Mouse (Mus musculus) heart, embryonic 13.5 days (tissue): Measurements from ENCODE around the gene Shank2. TPM values are rescaled to one million over a fixed set of nuclear protein-coding genes. Genes with fewer than 3 reads are reported as not detected.

ENCODE experiments used
- ATAC-seq: fragments of 200-750 bp; cut with Nextera tagmentation; 2 replicates; pipeline ENCODE4 v1.8.0; 2017; ENCODE audit warnings: moderate TSS enrichment; ENCODE audit not compliant: insufficient number of reproducible peaks, low FRiP score, low TSS enrichment; ENCODE audit errors: extremely low read depth
- H3K27ac ChIP-seq: fragments of 300-500 bp; sonication (generic); replicated peaks from 2 replicates; pipeline ENCODE4 v1.5.1; 2015; ENCODE audit warnings: moderate library complexity, mild to moderate bottlenecking, inconsistent platforms
- H3K27me3 ChIP-seq: fragments of 300-500 bp; sonication (generic); replicated peaks from 2 replicates; pipeline ENCODE4 v1.6.1; 2015; ENCODE audit warnings: mild to moderate bottlenecking, inconsistent platforms
- H3K36me3 ChIP-seq: fragments of 300-500 bp; sonication (generic); 2 replicates; pipeline ENCODE4 v1.6.1; 2015; ENCODE audit warnings: mild to moderate bottlenecking, inconsistent platforms
- H3K4me1 ChIP-seq: fragments of 300-500 bp; sonication (generic); 2 replicates; pipeline ENCODE4 v1.6.1; 2015; ENCODE audit warnings: inconsistent platforms
- H3K4me2 ChIP-seq: fragments of 300-500 bp; sonication (generic); 2 replicates; pipeline ENCODE4 v1.6.1; 2015; ENCODE audit warnings: inconsistent platforms, mild to moderate bottlenecking, moderate library complexity
- H3K4me3 ChIP-seq: fragments of 300-500 bp; sonication (generic); 2 replicates; pipeline ENCODE4 v1.5.1; 2015; ENCODE audit warnings: moderate library complexity, mild to moderate bottlenecking, inconsistent platforms
- H3K9ac ChIP-seq: fragments of 300-500 bp; sonication (generic); 2 replicates; pipeline ENCODE4 v1.6.1; 2015; ENCODE audit warnings: inconsistent platforms, mild to moderate bottlenecking, moderate library complexity
- H3K9me3 ChIP-seq: fragments of 300-500 bp; sonication (generic); 2 replicates; pipeline ENCODE4 v1.6.1; 2016; ENCODE audit warnings: inconsistent platforms
- WGBS: fragments of 180-500 bp; shearing (Covaris S2); methylation state at CpG from one replicate; pipeline ENCODE4 v1.1.7; 2015; ENCODE audit warnings: mixed read lengths; 5-methylcytosine and 5-hydroxymethylcytosine counted together
- polyA plus RNA-seq: library from polyadenylated mRNA; unstranded; fragments of >200 nt; fragmentation: Nextera tagmentation; extraction: Ambion mirVana; gene quantifications from 2 replicates; pipeline ENCODE4 v1.2.1, GENCODE M21; 2015

Gene Shank2
- polyA plus RNA-seq, 1 experiment from 2014 or later: 0.37 TPM

- peaks cover 70% of the 10 kb centered on the region for H3K27me3 ChIP-seq
- ATAC-seq: no peak
- peak overlapping the region; percentile 69 for H3K9ac ChIP-seq
- under 1% methylated on average over 42 of the region's 45 CpGs for WGBS
- H3K4me3 ChIP-seq: peak overlapping the region; percentile 48
- peak overlapping the region; percentile 72 for H3K4me2 ChIP-seq
- H3K36me3 ChIP-seq: no peaks in the 10 kb centered on the region
- H3K9me3 ChIP-seq: no peaks in the 10 kb centered on the region
- peaks cover 10% of the 10 kb centered on the region; the same call in 1 of the 2 replicates for H3K4me1 ChIP-seq
- H3K27ac ChIP-seq: no peak overlapping the region
Measured at GRCm38 (mm10) chr7:144284241-144285065, 282.7 kb downstream of the Shank2 start.

GRCm38 (mm10) chr7:144285066-144285633, 283.4 kb downstream of the Shank2 start:
- peaks cover 10% of the 10 kb centered on the region; the same call in 1 of the 2 replicates for H3K4me1 ChIP-seq
- H3K9me3 ChIP-seq: no peaks in the 10 kb centered on the region
- WGBS: 36% methylated on average over 5 of the region's 5 CpGs
- peak overlapping the region; percentile 48 for H3K4me3 ChIP-seq
- no peak overlapping the region for H3K9ac ChIP-seq
- no peak for ATAC-seq
- no peaks in the 10 kb centered on the region for H3K36me3 ChIP-seq
- peak overlapping the region; percentile 72 for H3K4me2 ChIP-seq
- peaks cover 70% of the 10 kb centered on the region for H3K27me3 ChIP-seq
- no peak overlapping the region for H3K27ac ChIP-seq

GRCm38 (mm10) chr7:144285912-144286311, 284.2 kb downstream of the Shank2 start:
- no peak overlapping the region for H3K27ac ChIP-seq
- peaks cover 10% of the 10 kb centered on the region; the same call in 1 of the 2 replicates for H3K4me1 ChIP-seq
- H3K9ac ChIP-seq: no peak overlapping the region
- WGBS: 77% methylated on average over 4 of the region's 4 CpGs
- no peak for ATAC-seq
- no peaks in the 10 kb centered on the region for H3K36me3 ChIP-seq
- H3K9me3 ChIP-seq: no peaks in the 10 kb centered on the region
- no peak overlapping the region for H3K4me3 ChIP-seq
- H3K27me3 ChIP-seq: peaks cover 65% of the 10 kb centered on the region
- no peak overlapping the region for H3K4me2 ChIP-seq

GRCm38 (mm10) chr7:144287991-144288390, 286.3 kb downstream of the Shank2 start:
- peaks cover 10% of the 10 kb centered on the region; the same call in 1 of the 2 replicates for H3K4me1 ChIP-seq

GRCm38 (mm10) chr7:144291478-144291877, 289.8 kb downstream of the Shank2 start:
- Histone ChIP-seq H3K9ac (no peak overlapping the region), H3K27ac (no peak overlapping the region), H3K36me3 (no peaks in the 10 kb centered on the region), H3K4me3 (no peak overlapping the region), H3K27me3 (peaks cover 25% of the 10 kb centered on the region), H3K4me2 (no peak overlapping the region), H3K9me3 (no peaks in the 10 kb centered on the region), H3K4me1 (no peaks in the 10 kb centered on the region)
- WGBS: 58% methylated on average over 7 of the region's 7 CpGs
- ATAC-seq: no peak

More at GRCm38 (mm10) chr7:144287991-144288390, 286.3 kb downstream of the Shank2 start:
- 65% methylated on average over 6 of the region's 6 CpGs for WGBS
- no peak for ATAC-seq
- Histone ChIP-seq H3K4me2 (no peak overlapping the region), H3K9me3 (no peaks in the 10 kb centered on the region), H3K27ac (no peak overlapping the region), H3K9ac (no peak overlapping the region), H3K36me3 (no peaks in the 10 kb centered on the region), H3K27me3 (peaks cover 45% of the 10 kb centered on the region), H3K4me3 (no peak overlapping the region)

GRCm38 (mm10) chr7:144293611-144294010, 291.9 kb downstream of the Shank2 start:
- no peaks in the 10 kb centered on the region for H3K4me1 ChIP-seq
- no peak overlapping the region for H3K27ac ChIP-seq
- no peak overlapping the region for H3K9ac ChIP-seq
- peaks cover 16% of the 10 kb centered on the region; the same call in 1 of the 2 replicates for H3K27me3 ChIP-seq
- H3K36me3 ChIP-seq: no peaks in the 10 kb centered on the region
- H3K4me3 ChIP-seq: no peak overlapping the region
- H3K4me2 ChIP-seq: no peak overlapping the region
- ATAC-seq: no peak
- WGBS: 70% methylated on average over 3 of the region's 3 CpGs
- no peaks in the 10 kb centered on the region for H3K9me3 ChIP-seq

- Histone ChIP-seq H3K27ac (no peak overlapping the region), H3K4me3 (no peak overlapping the region), H3K27me3 (peaks cover 16% of the 10 kb centered on the region; the same call in 1 of the 2 replicates), H3K36me3 (no peaks in the 10 kb centered on the region), H3K4me1 (no peaks in the 10 kb centered on the region), H3K4me2 (no peak overlapping the region), H3K9ac (no peak overlapping the region), H3K9me3 (no peaks in the 10 kb centered on the region)
- WGBS: 40% methylated on average over 13 of the region's 13 CpGs
- no peak for ATAC-seq
Measured at GRCm38 (mm10) chr7:144294239-144295200, 292.8 kb downstream of the Shank2 start.

GRCm38 (mm10) chr7:144299351-144299750, 297.6 kb downstream of the Shank2 start:
- Histone ChIP-seq H3K27me3 (peaks cover 4% of the 10 kb centered on the region; the same call in 1 of the 2 replicates), H3K9ac (no peak overlapping the region), H3K4me2 (no peak overlapping the region), H3K9me3 (no peaks in the 10 kb centered on the region), H3K4me3 (no peak overlapping the region), H3K27ac (no peak overlapping the region), H3K4me1 (no peaks in the 10 kb centered on the region), H3K36me3 (no peaks in the 10 kb centered on the region)
- WGBS: 74% methylated on average over 2 of the region's 2 CpGs
- no peak for ATAC-seq

- Histone ChIP-seq H3K4me2 (no peak overlapping the region), H3K9ac (no peak overlapping the region), H3K27me3 (no peaks in the 10 kb centered on the region), H3K9me3 (no peaks in the 10 kb centered on the region), H3K27ac (no peak overlapping the region), H3K4me1 (no peaks in the 10 kb centered on the region), H3K36me3 (no peaks in the 10 kb centered on the region), H3K4me3 (no peak overlapping the region)
- no peak for ATAC-seq
- 72% methylated on average over 4 of the region's 4 CpGs for WGBS
Measured at GRCm38 (mm10) chr7:144301646-144302045, 299.9 kb downstream of the Shank2 start.

- Histone ChIP-seq H3K4me3 (no peak overlapping the region), H3K36me3 (no peaks in the 10 kb centered on the region), H3K27ac (no peak overlapping the region), H3K27me3 (no peaks in the 10 kb centered on the region), H3K9ac (no peak overlapping the region), H3K9me3 (no peaks in the 10 kb centered on the region), H3K4me1 (no peaks in the 10 kb centered on the region), H3K4me2 (no peak overlapping the region)
- no peak for ATAC-seq
- WGBS: 64% methylated on average over 5 of the region's 5 CpGs
Measured at GRCm38 (mm10) chr7:144302498-144302897, 300.8 kb downstream of the Shank2 start.
